Mouse (Mus musculus) neutrophil, adult 59 days (primary cell): Measurements from ENCODE around the gene 4430402I18Rik. TPM values are rescaled to one million over a fixed set of nuclear protein-coding genes. Genes with fewer than 3 reads are reported as not detected.

ENCODE experiments used
- total RNA-seq, 2 experiments: library from RNA; stranded (reverse); gene quantifications; 1 replicate in 1 of 2; 2 replicates in 1 of 2; pipeline ENCODE4 v1.2.4; 2023

4430402I18Rik gene
- total RNA-seq: under 1 TPM in 1 of 2 experiments, not detected in 1; 0.33 TPM

DNA sequence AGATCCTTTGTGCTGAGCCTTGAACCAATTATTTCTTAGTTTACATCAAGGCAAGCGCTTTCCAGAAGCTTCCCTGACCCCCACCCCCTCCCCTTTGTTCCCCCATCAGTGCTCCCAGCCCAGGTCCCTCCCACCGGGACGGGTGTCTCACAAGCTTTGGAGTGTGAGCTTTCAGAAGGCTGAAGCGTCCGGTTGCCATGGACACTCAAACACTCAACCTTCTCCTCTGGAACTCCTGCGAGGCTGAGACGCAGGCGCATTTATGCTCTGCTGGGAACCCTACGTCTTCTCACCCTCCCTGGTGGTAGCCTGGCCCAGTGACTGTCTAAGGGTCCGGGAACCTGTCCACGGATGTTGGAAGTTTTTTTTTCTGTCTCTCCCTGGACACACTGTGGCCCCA, at the start of gene 4430402I18Rik:
Gene 4430402I18Rik, minus strand, starts transcription at position 149 of the 400 bp plus-strand sequence.

DNA sequence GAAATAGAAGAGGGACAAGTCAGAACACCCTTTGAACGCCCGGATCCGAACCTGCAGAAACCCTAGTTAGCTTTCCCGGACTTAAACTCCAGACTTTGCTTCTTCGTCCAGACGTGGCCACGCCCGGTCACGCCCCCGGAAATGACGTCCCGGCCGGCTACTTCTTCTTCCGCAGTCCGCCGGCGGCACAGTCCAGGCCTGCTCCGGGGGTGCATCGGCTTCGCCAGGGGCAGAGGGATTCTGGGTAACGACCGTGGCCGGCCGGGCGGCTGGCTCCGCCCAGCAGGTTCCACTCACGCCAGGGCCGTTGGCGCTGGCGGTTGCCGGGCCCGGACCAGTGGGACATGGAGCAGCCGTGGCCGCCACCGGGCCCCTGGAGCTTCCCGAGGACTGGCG, 22.6 kb upstream of the 4430402I18Rik start, which contains the start of gene Cdc37l1:
Gene Cdc37l1, plus strand, starts transcription at position 159 of the 396 bp plus-strand sequence.

DNA sequence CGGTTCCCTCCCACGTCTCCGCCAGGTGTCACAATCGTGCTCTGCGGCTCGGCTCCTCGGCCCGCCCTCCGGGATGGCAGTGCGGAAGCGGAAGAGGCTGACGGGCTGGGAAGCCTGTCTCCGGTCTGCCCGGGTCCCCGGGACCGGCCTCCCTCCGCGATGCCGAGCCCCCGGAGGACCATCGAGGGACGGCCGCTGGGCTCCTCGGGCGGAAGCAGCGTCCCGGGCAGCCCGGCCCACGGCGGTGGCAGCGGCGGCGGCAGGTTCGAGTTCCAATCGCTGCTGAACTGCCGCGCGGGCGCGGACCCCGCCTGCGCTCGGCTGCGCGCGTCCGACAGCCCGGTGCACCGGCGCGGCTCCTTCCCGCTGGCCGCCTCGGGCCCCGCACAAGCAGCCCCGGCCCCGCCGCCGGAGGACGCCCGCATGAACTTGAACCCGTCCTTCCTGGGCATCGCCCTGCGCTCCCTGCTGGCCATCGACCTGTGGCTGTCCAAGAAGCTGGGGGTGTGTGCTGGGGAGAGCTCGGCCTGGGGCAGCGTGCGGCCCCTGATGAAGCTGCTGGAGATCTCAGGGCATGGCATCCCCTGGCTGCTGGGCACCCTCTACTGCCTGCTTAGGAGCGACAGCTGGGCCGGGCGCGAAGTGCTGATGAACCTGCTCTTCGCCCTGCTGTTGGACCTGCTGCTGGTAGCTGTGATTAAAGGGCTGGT, 3.6 kb downstream of the 4430402I18Rik start, which contains the start of gene Plpp6:
Gene Plpp6, plus strand, starts transcription at position 112 of the 710 bp plus-strand sequence.

Other genes with a start within 250 kb of the 4430402I18Rik start
- gene Slc1a1, start 132.8 kb downstream of the 4430402I18Rik start, total RNA-seq: not detected
- 1 to 10 TPM; 7.3 to 7.6 TPM for gene Plpp6, start 3.8 kb downstream of the 4430402I18Rik start, total RNA-seq
- gene Cdc37l1, start 22.6 kb upstream of the 4430402I18Rik start, total RNA-seq: 10 to 100 TPM; 37.5 to 38.0 TPM
- gene Ak3, start 80.2 kb upstream of the 4430402I18Rik start, total RNA-seq: 10 to 100 TPM; 12.6 to 13.5 TPM
- gene Rcl1, start 133.6 kb upstream of the 4430402I18Rik start, total RNA-seq: 1 to 10 TPM; 6.4 to 8.4 TPM